12 mouse cellular contexts compared by ENCODE assay signal in the genomic region with DNA sequence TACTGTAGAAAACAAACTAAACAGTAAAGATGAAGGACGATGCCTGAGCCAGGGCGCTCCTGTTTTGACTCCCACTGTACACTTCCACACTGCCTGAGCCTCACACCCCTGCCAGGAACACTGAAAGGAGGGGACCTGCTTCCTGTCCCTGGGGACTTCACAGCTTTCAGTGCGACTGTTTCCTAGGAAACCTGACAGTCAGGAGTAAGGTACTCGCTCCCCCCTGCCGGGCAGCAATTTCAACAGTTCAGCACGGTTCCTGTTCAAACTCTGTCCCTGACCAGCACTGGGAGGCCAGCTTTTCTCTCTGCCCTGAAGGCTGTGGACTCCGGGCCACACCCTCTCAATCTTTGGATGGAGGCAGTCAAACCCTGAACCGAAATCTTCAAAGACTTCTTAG. TPM values are rescaled to one million over a fixed set of nuclear protein-coding genes. Genes with fewer than 3 reads are reported as not detected.
A peak's percentile ranks its signal among the peaks of the same experiment; 100 is the strongest.
DNase-seq lines count a peak whose midpoint lies in the region; ATAC-seq and TF ChIP-seq lines count a peak whose summit lies in the region.
"Had no signal": no experiment of that assay in that cellular context is flagged by ENCODE, and none has a peak within 500 bp of the region (broad histone marks: within the 10 kb centered on the region; RNA-seq: fewer than 3 reads in every experiment).

No protein-coding gene starts in this region.

- ATAC-seq in heart, embryonic 13.5 days (ENCODE audit: extremely low read depth, insufficient number of reproducible peaks, low FRiP score, low TSS enrichment), result no peak
- ATAC-seq in midbrain, embryonic 15.5 days (replicated peaks), result peak; percentile 80
- ATAC-seq in kidney, embryonic 14.5 days (ENCODE audit: low FRiP score, low TSS enrichment), result no peak
- ATAC-seq: intestine, embryonic 16.5 days had no signal

- no peaks in the 10 kb centered on the region for H3K9me3 ChIP-seq in heart, embryonic 13.5 days
- no peaks in the 10 kb centered on the region for H3K9me3 ChIP-seq in hindbrain, embryonic 10.5 days
- no peaks in the 10 kb centered on the region for H3K9me3 ChIP-seq in midbrain, embryonic 15.5 days
- no peaks in the 10 kb centered on the region for H3K9me3 ChIP-seq in kidney, embryonic 14.5 days (ENCODE audit: control insufficient read depth, low read length)
- H3K9me3 ChIP-seq: limb, embryonic 15.5 days had no signal

- 0 out of 2 replicates have a peak overlapping the region, but pooled peaks have one; percentile 9 for H3K9ac ChIP-seq in heart, embryonic 13.5 days
- no peak overlapping the region for H3K9ac ChIP-seq in heart, adult 2 months (ENCODE audit: low read depth, low read length)
- H3K9ac ChIP-seq in midbrain, embryonic 15.5 days, result no peak overlapping the region
- no peak overlapping the region for H3K9ac ChIP-seq in kidney, embryonic 14.5 days (ENCODE audit: low read depth, low read length)
- H3K9ac ChIP-seq: limb, embryonic 15.5 days had no signal

- 12% methylated on average over 8 of the region's 8 CpGs for WGBS in heart, embryonic 13.5 days
- 26% methylated on average over 8 of the region's 8 CpGs for WGBS in heart, adult 2 months
- WGBS in hindbrain, embryonic 10.5 days, result 2% methylated on average over 8 of the region's 8 CpGs
- WGBS in midbrain, embryonic 15.5 days, result 3% methylated on average over 8 of the region's 8 CpGs
- 4% methylated on average over 8 of the region's 8 CpGs for WGBS in kidney, embryonic 14.5 days

- no peak overlapping the region for H3K27ac ChIP-seq in heart, embryonic 13.5 days (replicated peaks)
- H3K27ac ChIP-seq in heart, adult 2 months, result no peak overlapping the region
- peak overlapping the region; percentile 45; the same call in 1 of the 2 replicates for H3K27ac ChIP-seq in hindbrain, embryonic 10.5 days
- H3K27ac ChIP-seq in midbrain, embryonic 15.5 days, result peak overlapping the region; percentile 44; the same call in 1 of the 2 replicates
- H3K27ac ChIP-seq in kidney, embryonic 14.5 days (ENCODE audit: low read depth, low read length), result no peak overlapping the region
- H3K27ac ChIP-seq: limb, embryonic 15.5 days had no signal

- no peak for TF ChIP-seq CTCF in heart, adult 2 months (IDR thresholded peaks at IDR 0.05)

- H3K27me3 ChIP-seq in heart, embryonic 13.5 days (replicated peaks), result 0 out of 2 replicates have a peak, but pooled peaks cover 6% of the 10 kb centered on the region
- H3K27me3 ChIP-seq in heart, adult 2 months (ENCODE audit: control insufficient read depth, insufficient read depth, low read length), result no peaks in the 10 kb centered on the region
- H3K27me3 ChIP-seq in hindbrain, embryonic 10.5 days (ENCODE audit: insufficient read depth, poor library complexity, severe bottlenecking), result no peaks in the 10 kb centered on the region
- H3K27me3 ChIP-seq in midbrain, embryonic 15.5 days (replicated peaks), result no peaks in the 10 kb centered on the region
- no peaks in the 10 kb centered on the region for H3K27me3 ChIP-seq in kidney, embryonic 14.5 days (ENCODE audit: control insufficient read depth, insufficient read depth, low read length)
- H3K27me3 ChIP-seq: limb, embryonic 15.5 days had no signal

- no peaks in the 10 kb centered on the region for H3K79me2 ChIP-seq in heart, adult 2 months (replicated peaks; ENCODE audit: control insufficient read depth, insufficient read depth, low read length)

- 0 out of 2 replicates have a peak overlapping the region, but pooled peaks have one; percentile 16 for H3K4me2 ChIP-seq in heart, embryonic 13.5 days
- H3K4me2 ChIP-seq in midbrain, embryonic 15.5 days, result peak overlapping the region; percentile 25
- H3K4me2 ChIP-seq in kidney, embryonic 14.5 days (replicated peaks; ENCODE audit: low read depth, low read length), result no peak overlapping the region
- H3K4me2 ChIP-seq: limb, embryonic 15.5 days had no signal

- no peak for TF ChIP-seq EP300 in heart, adult 2 months (IDR thresholded peaks at IDR 0.05; ENCODE audit: insufficient read depth, low read depth, low read length)

- no peak for DNase-seq in heart, adult 2 months
- DNase-seq in ZHBTc4 (ENCODE audit: low read depth, low spot score), result peak; percentile 94
- DNase-seq in hindbrain, embryonic 10.5 days (ENCODE audit: low spot score), result peak; percentile 34
- DNase-seq in right cerebral cortex, postnatal 36 days (ENCODE audit: low spot score in 2 of 2), result no peak
- DNase-seq in urinary bladder, postnatal 36 days (ENCODE audit: low spot score in 2 of 2), result no peak
- DNase-seq: cerebellum, adult 9-10 months had no signal

- intact Hi-C loops in heart, adult 2 months (cut with DNase I), result no loop called here

- no peak overlapping the region for H3K4me3 ChIP-seq in heart, embryonic 13.5 days
- H3K4me3 ChIP-seq in heart, adult 2 months, result no peak overlapping the region
- peak overlapping the region; percentile 10; the same call in 1 of the 2 replicates for H3K4me3 ChIP-seq in hindbrain, embryonic 10.5 days
- H3K4me3 ChIP-seq in midbrain, embryonic 15.5 days, result no peak overlapping the region
- H3K4me3 ChIP-seq in kidney, embryonic 14.5 days (ENCODE audit: low read length), result no peak overlapping the region
- H3K4me3 ChIP-seq: limb, embryonic 15.5 days; myocyte had no signal

- TF ChIP-seq POLR2A in heart, adult 2 months (IDR thresholded peaks at IDR 0.05; ENCODE audit: insufficient read depth, low read depth, low read length), result no peak

- H3K36me3 ChIP-seq in heart, embryonic 13.5 days, result no peaks in the 10 kb centered on the region
- no peaks in the 10 kb centered on the region for H3K36me3 ChIP-seq in heart, adult 2 months (ENCODE audit: control insufficient read depth, insufficient read depth, low read length)
- no peaks in the 10 kb centered on the region for H3K36me3 ChIP-seq in hindbrain, embryonic 10.5 days
- no peaks in the 10 kb centered on the region for H3K36me3 ChIP-seq in midbrain, embryonic 15.5 days (replicated peaks)
- no peaks in the 10 kb centered on the region for H3K36me3 ChIP-seq in kidney, embryonic 14.5 days (ENCODE audit: control insufficient read depth, insufficient read depth, low read length)
- H3K36me3 ChIP-seq: limb, embryonic 15.5 days had no signal

- H3K4me1 ChIP-seq in heart, embryonic 13.5 days, result peaks cover 4% of the 10 kb centered on the region
- no peaks in the 10 kb centered on the region for H3K4me1 ChIP-seq in heart, adult 2 months (ENCODE audit: control insufficient read depth, insufficient read depth, low read length)
- H3K4me1 ChIP-seq in hindbrain, embryonic 10.5 days (replicated peaks), result peaks cover 13% of the 10 kb centered on the region
- peaks cover 14% of the 10 kb centered on the region for H3K4me1 ChIP-seq in midbrain, embryonic 15.5 days
- H3K4me1 ChIP-seq in kidney, embryonic 14.5 days (ENCODE audit: control insufficient read depth, insufficient read depth, low read length), result no peaks in the 10 kb centered on the region

RNA-seq across cellular contexts. Expression of a gene that starts 0.8 kb away (rescaled TPM):
- polyA plus RNA-seq in heart, embryonic 13.5 days (2015; fragmentation: Nextera tagmentation; extraction: Ambion mirVana), result not detected in 2 replicates
- under 1 TPM in 1 of 2 experiments, not detected in 1; 0.21 TPM for total RNA-seq in heart, adult 2 months (2021)
- 0.14 and 0.15 TPM in 2 replicates for polyA plus RNA-seq in heart, adult 2 months (2012; rRNA removed)
- 0.07 and 0.08 TPM in 2 replicates for polyA plus RNA-seq in hindbrain, embryonic 10.5 days (2016; fragmentation: Nextera tagmentation; extraction: Ambion mirVana)
- 0.92 and 1.1 TPM in 2 replicates for polyA plus RNA-seq in midbrain, embryonic 15.5 days (2015; fragmentation: Nextera tagmentation; extraction: Ambion mirVana)
- polyA plus RNA-seq in kidney, embryonic 14.5 days (2014; fragmentation: Nextera tagmentation; extraction: Ambion mirVana), result 0.04 TPM in 1 of 2 replicates, not detected in the other

RNA-seq across cellular contexts. Expression of a gene that starts 11.8 kb away (rescaled TPM):
- polyA plus RNA-seq in heart, embryonic 13.5 days (2015; fragmentation: Nextera tagmentation; extraction: Ambion mirVana), result 82.1 and 89.2 TPM in 2 replicates
- total RNA-seq in heart, adult 2 months (2021), result 100 to 1,000 TPM; 102 to 105 TPM
- 136 and 167 TPM in 2 replicates for polyA plus RNA-seq in heart, adult 2 months (2012; rRNA removed)
- polyA plus RNA-seq in hindbrain, embryonic 10.5 days (2016; fragmentation: Nextera tagmentation; extraction: Ambion mirVana), result 101 and 126 TPM in 2 replicates
- polyA plus RNA-seq in midbrain, embryonic 15.5 days (2015; fragmentation: Nextera tagmentation; extraction: Ambion mirVana), result 64.4 and 67.9 TPM in 2 replicates
- 165 and 201 TPM in 2 replicates for polyA plus RNA-seq in kidney, embryonic 14.5 days (2014; fragmentation: Nextera tagmentation; extraction: Ambion mirVana)

Comparison
In these comparisons a context has a peak if more than half of its experiments do, and no peak if none do; other contexts are left out.
1. H3K27ac ChIP-seq: peak in hindbrain, embryonic 10.5 days (single experiment) and midbrain, embryonic 15.5 days (single experiment); none in heart, embryonic 13.5 days (single experiment), heart, adult 2 months (single experiment) and kidney, embryonic 14.5 days (single experiment).
2. DNase-seq: peak in ZHBTc4 (single experiment) and hindbrain, embryonic 10.5 days (single experiment); none in heart, adult 2 months (0 of 2), right cerebral cortex, postnatal 36 days (0 of 2) and urinary bladder, postnatal 36 days (0 of 2).